Comparison of ENCODE assay signal across 12 mouse cellular contexts in genomic region chr5:147459821-147460567, GRCm38 (mm10). TPM values are rescaled to one million over a fixed set of nuclear protein-coding genes. Genes with fewer than 3 reads are reported as not detected.
DNase-seq lines count a peak whose midpoint lies in the region; ATAC-seq and TF ChIP-seq lines count a peak whose summit lies in the region.
"Had no signal": no experiment of that assay in that cellular context is flagged by ENCODE, and none has a peak within 500 bp of the region (broad histone marks: within the 10 kb centered on the region; RNA-seq: fewer than 3 reads in every experiment).

No protein-coding gene starts in this region.

- no peak overlapping the region for H3K27ac ChIP-seq in liver, adult 2 months (replicated peaks; ENCODE audit: insufficient read depth, low read depth, low read length)
- no peak overlapping the region for H3K27ac ChIP-seq in liver, embryonic 12.5 days
- H3K27ac ChIP-seq in lung, embryonic 14.5 days (ENCODE audit: low read depth): peak overlapping the region; percentile 63
- H3K27ac ChIP-seq in stomach, postnatal 0 days (replicated peaks): peak overlapping the region; percentile 35; the same call in 1 of the 2 replicates
- no peak overlapping the region for H3K27ac ChIP-seq in midbrain, embryonic 14.5 days (replicated peaks; ENCODE audit: low read depth, low read length)
- H3K27ac ChIP-seq: hindbrain, embryonic 14.5 days; midbrain, embryonic 12.5 days; neural tube, embryonic 15.5 days had no signal

- TF ChIP-seq EP300 in stomach, postnatal 0 days (optimal IDR thresholded peaks at IDR 0.05): no peak

- peaks cover 20% of the 10 kb centered on the region for H3K79me2 ChIP-seq in liver, adult 2 months (ENCODE audit: control insufficient read depth, insufficient read depth, low read length)

- H3K4me1 ChIP-seq in liver, adult 2 months (ENCODE audit: control insufficient read depth, insufficient read depth, low read length): peaks cover 3% of the 10 kb centered on the region; the same call in 1 of the 2 replicates
- peaks cover 9% of the 10 kb centered on the region; the same call in 1 of the 2 replicates for H3K4me1 ChIP-seq in liver, embryonic 12.5 days
- H3K4me1 ChIP-seq in lung, embryonic 14.5 days (ENCODE audit: insufficient read depth): no peaks in the 10 kb centered on the region
- no peaks in the 10 kb centered on the region for H3K4me1 ChIP-seq in stomach, postnatal 0 days (replicated peaks; ENCODE audit: control insufficient read depth, insufficient read depth)
- H3K4me1 ChIP-seq in midbrain, embryonic 14.5 days (ENCODE audit: control insufficient read depth, insufficient read depth, low read length): no peaks in the 10 kb centered on the region
- H3K4me1 ChIP-seq: midbrain, embryonic 12.5 days; neural tube, embryonic 15.5 days had no signal

- H3K9ac ChIP-seq in liver, adult 2 months (ENCODE audit: low read depth, low read length): no peak overlapping the region
- no peak overlapping the region for H3K9ac ChIP-seq in liver, embryonic 12.5 days
- no peak overlapping the region for H3K9ac ChIP-seq in lung, embryonic 14.5 days
- H3K9ac ChIP-seq in stomach, postnatal 0 days (ENCODE audit: low read length): no peak overlapping the region
- H3K9ac ChIP-seq in midbrain, embryonic 14.5 days (replicated peaks; ENCODE audit: low read length): no peak overlapping the region
- H3K9ac ChIP-seq: hindbrain, embryonic 14.5 days; midbrain, embryonic 12.5 days; neural tube, embryonic 15.5 days had no signal

- 37% methylated on average over 4 of the region's 4 CpGs for WGBS in liver, adult 2 months
- 65% methylated on average over 4 of the region's 4 CpGs for WGBS in liver, embryonic 12.5 days (ENCODE audit: insufficient replicate concordance)
- 46% methylated on average over 4 of the region's 4 CpGs for WGBS in lung, embryonic 14.5 days
- WGBS in stomach, postnatal 0 days: 35% methylated on average over 4 of the region's 4 CpGs
- 76% methylated on average over 4 of the region's 4 CpGs for WGBS in midbrain, embryonic 14.5 days

- DNase-seq in adrenal gland, postnatal 14 days: peak; percentile 48
- DNase-seq in adrenal gland, adult (ENCODE audit: inconsistent age in 2 of 2, low spot score in 1 of 2): no peak
- peak; percentile 40 for DNase-seq in liver, adult 2 months (ENCODE audit: extremely low read depth, low read depth, low spot score)
- peak; percentile 52 for DNase-seq in lung, embryonic 14.5 days
- peak; percentile 74 for DNase-seq in stomach, postnatal 0 days (ENCODE audit: low spot score)
- no peak for DNase-seq in midbrain, embryonic 14.5 days
- DNase-seq in left cerebral cortex, adult 18-20 months (ENCODE audit: low spot score in 2 of 2): no peak
- DNase-seq: thymus, adult 2 months had no signal

- no peak for TF ChIP-seq CTCF in liver, adult 2 months (IDR thresholded peaks at IDR 0.05; ENCODE audit: low read depth, low read length)
- no peak for TF ChIP-seq CTCF in lung, embryonic 14.5 days (IDR thresholded peaks at IDR 0.05; ENCODE audit: low read depth)
- TF ChIP-seq CTCF in stomach, postnatal 0 days (IDR thresholded peaks at IDR 0.05; ENCODE audit: low read depth): no peak

- no peak overlapping the region for H3K4me3 ChIP-seq in liver, adult 2 months (ENCODE audit: insufficient read depth, low read depth, low read length)
- H3K4me3 ChIP-seq in liver, embryonic 12.5 days: no peak overlapping the region
- H3K4me3 ChIP-seq in lung, embryonic 14.5 days (ENCODE audit: low read depth, low read length): no peak overlapping the region
- no peak overlapping the region for H3K4me3 ChIP-seq in stomach, postnatal 0 days (ENCODE audit: low read depth, low read length)
- no peak overlapping the region for H3K4me3 ChIP-seq in midbrain, embryonic 14.5 days (replicated peaks; ENCODE audit: low read depth, low read length)
- H3K4me3 ChIP-seq: midbrain, embryonic 12.5 days; neural tube, embryonic 15.5 days had no signal

- ATAC-seq in liver, embryonic 12.5 days: no peak
- ATAC-seq in lung, embryonic 14.5 days (ENCODE audit: insufficient read depth): peak; percentile 91
- ATAC-seq in stomach, postnatal 0 days (ENCODE audit: low FRiP score, low TSS enrichment): peak; percentile 97
- no peak for ATAC-seq in midbrain, embryonic 14.5 days (ENCODE audit: low FRiP score, low TSS enrichment)

- peaks cover 7% of the 10 kb centered on the region; the same call in 1 of the 2 replicates for H3K36me3 ChIP-seq in liver, adult 2 months (ENCODE audit: control insufficient read depth, insufficient read depth, low read length)
- H3K36me3 ChIP-seq in liver, embryonic 12.5 days: peaks cover 48% of the 10 kb centered on the region
- H3K36me3 ChIP-seq in lung, embryonic 14.5 days (ENCODE audit: insufficient read depth): peaks cover 18% of the 10 kb centered on the region; the same call in 1 of the 2 replicates
- no peaks in the 10 kb centered on the region for H3K36me3 ChIP-seq in stomach, postnatal 0 days (ENCODE audit: control insufficient read depth, insufficient read depth, low read length)
- H3K36me3 ChIP-seq in midbrain, embryonic 14.5 days (ENCODE audit: control insufficient read depth, insufficient read depth, low read length): peaks cover 8% of the 10 kb centered on the region

- no peak overlapping the region for H3K4me2 ChIP-seq in liver, embryonic 12.5 days
- H3K4me2 ChIP-seq in lung, embryonic 14.5 days: no peak overlapping the region
- H3K4me2 ChIP-seq in stomach, postnatal 0 days (replicated peaks; ENCODE audit: low read depth): no peak overlapping the region
- H3K4me2 ChIP-seq in midbrain, embryonic 14.5 days (ENCODE audit: low read length): no peak overlapping the region
- H3K4me2 ChIP-seq: hindbrain, embryonic 14.5 days; midbrain, embryonic 12.5 days; neural tube, embryonic 15.5 days had no signal

- H3K9me3 ChIP-seq in liver, embryonic 12.5 days (replicated peaks): no peaks in the 10 kb centered on the region
- H3K9me3 ChIP-seq in lung, embryonic 14.5 days (ENCODE audit: low read depth, low read length): no peaks in the 10 kb centered on the region
- H3K9me3 ChIP-seq in stomach, postnatal 0 days (ENCODE audit: control insufficient read depth, low read length): no peaks in the 10 kb centered on the region
- no peaks in the 10 kb centered on the region for H3K9me3 ChIP-seq in midbrain, embryonic 14.5 days (ENCODE audit: control insufficient read depth, low read length)
- H3K9me3 ChIP-seq: midbrain, embryonic 12.5 days; neural tube, embryonic 15.5 days had no signal

- no peak for TF ChIP-seq POLR2A in liver, adult 2 months (IDR thresholded peaks at IDR 0.05; ENCODE audit: extremely low read depth, insufficient read depth, low read length)

- no peaks in the 10 kb centered on the region for H3K27me3 ChIP-seq in liver, adult 2 months (ENCODE audit: control insufficient read depth, insufficient read depth, low read length)
- no peaks in the 10 kb centered on the region for H3K27me3 ChIP-seq in liver, embryonic 12.5 days (replicated peaks)
- H3K27me3 ChIP-seq in lung, embryonic 14.5 days (ENCODE audit: insufficient read depth, low read length): no peaks in the 10 kb centered on the region
- no peaks in the 10 kb centered on the region for H3K27me3 ChIP-seq in stomach, postnatal 0 days (ENCODE audit: control insufficient read depth, insufficient read depth, low read length)
- no peaks in the 10 kb centered on the region for H3K27me3 ChIP-seq in midbrain, embryonic 14.5 days (ENCODE audit: control insufficient read depth, insufficient read depth, low read length)
- H3K27me3 ChIP-seq: midbrain, embryonic 12.5 days; neural tube, embryonic 15.5 days had no signal

RNA-seq across cellular contexts. Expression of gene Pan3, which starts 30.0 kb away (rescaled TPM):
- 102 and 110 TPM in 2 replicates for total RNA-seq in adrenal gland, postnatal 14 days (2021)
- total RNA-seq in liver, adult 2 months (2014; rRNA removed): 42.7 and 47.1 TPM in 2 replicates
- 6.9 and 11.6 TPM in 2 replicates for polyA plus RNA-seq in liver, adult 2 months (2012; rRNA removed)
- polyA plus RNA-seq in liver, embryonic 12.5 days (2016; fragmentation: Nextera tagmentation; extraction: Ambion mirVana): 43.9 and 45.9 TPM in 2 replicates
- polyA plus RNA-seq in lung, embryonic 14.5 days (2014; fragmentation: Nextera tagmentation; extraction: Ambion mirVana): 76.5 and 84.1 TPM in 2 replicates
- 38.4 and 44.4 TPM in 2 replicates for polyA plus RNA-seq in stomach, postnatal 0 days (2015; fragmentation: Nextera tagmentation; extraction: Ambion mirVana)
- polyA plus RNA-seq in midbrain, embryonic 14.5 days (2014; fragmentation: Nextera tagmentation; extraction: Ambion mirVana): 64.8 and 69.5 TPM in 2 replicates
- total RNA-seq in left cerebral cortex, adult 18-20 months (2021): 10 to 100 TPM; 74.2 to 79.9 TPM

RNA-seq across cellular contexts. Expression of gene Flt3, which starts 59.7 kb away (rescaled TPM):
- 0.07 and 0.94 TPM in 2 replicates for total RNA-seq in adrenal gland, postnatal 14 days (2021)
- total RNA-seq in liver, adult 2 months (2014; rRNA removed): 0.18 and 0.27 TPM in 2 replicates
- polyA plus RNA-seq in liver, adult 2 months (2012; rRNA removed): 0.14 and 0.16 TPM in 2 replicates
- polyA plus RNA-seq in liver, embryonic 12.5 days (2016; fragmentation: Nextera tagmentation; extraction: Ambion mirVana): 2.7 and 2.9 TPM in 2 replicates
- 0.07 and 0.16 TPM in 2 replicates for polyA plus RNA-seq in lung, embryonic 14.5 days (2014; fragmentation: Nextera tagmentation; extraction: Ambion mirVana)
- 0.10 and 0.15 TPM in 2 replicates for polyA plus RNA-seq in stomach, postnatal 0 days (2015; fragmentation: Nextera tagmentation; extraction: Ambion mirVana)
- 0.27 and 0.34 TPM in 2 replicates for polyA plus RNA-seq in midbrain, embryonic 14.5 days (2014; fragmentation: Nextera tagmentation; extraction: Ambion mirVana)
- total RNA-seq in left cerebral cortex, adult 18-20 months (2021): 1 to 10 TPM; 6.1 to 9.1 TPM

Comparison
In these comparisons a context has a peak if more than half of its experiments do, and no peak if none do; other contexts are left out.
1. DNase-seq: peak in adrenal gland, postnatal 14 days (single experiment), liver, adult 2 months (single experiment), lung, embryonic 14.5 days (single experiment) and stomach, postnatal 0 days (single experiment); none in adrenal gland, adult (0 of 2), midbrain, embryonic 14.5 days (single experiment) and left cerebral cortex, adult 18-20 months (0 of 2).
2. H3K27ac ChIP-seq: peak in lung, embryonic 14.5 days (single experiment) and stomach, postnatal 0 days (single experiment); none in liver, adult 2 months (single experiment), liver, embryonic 12.5 days (single experiment) and midbrain, embryonic 14.5 days (single experiment).
3. ATAC-seq: peak in lung, embryonic 14.5 days (single experiment) and stomach, postnatal 0 days (single experiment); none in liver, embryonic 12.5 days (single experiment) and midbrain, embryonic 14.5 days (single experiment).